Mouse (Mus musculus) heart, adult 2 months (tissue): ENCODE data around the gene Ola1. TPM values are rescaled to one million over a fixed set of nuclear protein-coding genes. Genes with fewer than 3 reads are reported as not detected.

Experiments
- DNase-seq, 2 experiments: peaks; one replicate each; pipeline ENCODE4 v3.0.0; 2021
- H3K27ac ChIP-seq: fragments of 200-600 bp; 2 replicates; pipeline ENCODE4 v1.8.1; 2022
- H3K27me3 ChIP-seq: fragments of 200-500 bp; 2 replicates; pipeline ENCODE4 v1.6.1; 2012; ENCODE audit warnings: mild to moderate bottlenecking, low read length, inconsistent platforms, mixed read lengths; ENCODE audit not compliant: control insufficient read depth, insufficient read depth
- H3K36me3 ChIP-seq: fragments of 200-500 bp; 2 replicates; pipeline ENCODE4 v1.6.1; 2012; ENCODE audit warnings: low read length, inconsistent platforms; ENCODE audit not compliant: control insufficient read depth, insufficient read depth
- H3K4me1 ChIP-seq: fragments of 200-500 bp; 2 replicates; pipeline ENCODE4 v1.6.1; 2011; ENCODE audit warnings: low read length; ENCODE audit not compliant: control insufficient read depth, insufficient read depth
- H3K4me3 ChIP-seq: fragments of 200-600 bp; 2 replicates; pipeline ENCODE4 v1.8.1; 2022
- H3K79me2 ChIP-seq: fragments of 200-500 bp; replicated peaks from 2 replicates; pipeline ENCODE4 v1.6.1; 2012; ENCODE audit warnings: mild to moderate bottlenecking, inconsistent platforms, low read length, moderate library complexity, mixed read lengths; ENCODE audit not compliant: control insufficient read depth, insufficient read depth
- H3K9ac ChIP-seq: fragments of 200-500 bp; 2 replicates; pipeline ENCODE4 v1.6.1; 2012; ENCODE audit warnings: low read depth, mild to moderate bottlenecking, control low read depth, inconsistent platforms, low read length, mixed read lengths
- CTCF ChIP-seq: fragments of 200-600 bp; IDR thresholded peaks from 2 replicates; pipeline ENCODE4 v1.8.1; 2022; ENCODE audit warnings: antibody characterized with exemption, mild to moderate bottlenecking, moderate library complexity
- EP300 ChIP-seq: fragments of 200-500 bp; IDR thresholded peaks from 2 replicates; pipeline ENCODE4 v1.6.1; 2011; ENCODE audit warnings: low read depth, low read length, control low read depth; ENCODE audit not compliant: insufficient read depth
- POLR2A ChIP-seq: fragments of 200-500 bp; IDR thresholded peaks from 2 replicates; pipeline ENCODE4 v1.6.1; 2011; ENCODE audit warnings: mild to moderate bottlenecking, low read depth, low read length, control low read depth; ENCODE audit not compliant: insufficient read depth
- WGBS: fragments of 180-500 bp; shearing (Covaris S2); methylation state at CpG from one replicate; pipeline ENCODE4 v1.1.7; 2018; 5-methylcytosine and 5-hydroxymethylcytosine counted together
- intact Hi-C: fragments of 180-260 bp; cut with DNase I; formaldehyde crosslinking; loops from one replicate; pipeline ENCODE4 v1.15.1; 2025
- polyA plus RNA-seq: library from polyadenylated mRNA; depleted of rRNA; stranded (reverse); fragments of >200 nt; gene quantifications from 2 replicates; pipeline ENCODE4 v1.2.3, GENCODE M21; 2012; rRNA removed
- total RNA-seq, 2 experiments: library from RNA; stranded (reverse); gene quantifications; 2 replicates each; pipeline ENCODE4 v1.2.3; 2021

The Ola1 gene
- total and polyA plus RNA-seq, 3 experiments: 6.9 to 39.0 (median 37.8) TPM

GRCm38 (mm10) chr2:73045505-73045904 lies 173.2 kb downstream of the Ola1 start:
- TF ChIP-seq POLR2A (no peak), CTCF (no peak), EP300 (no peak)
- Histone ChIP-seq H3K4me1 (peaks cover 13% of the 10 kb centered on the region), H3K4me3 (no peak overlapping the region), H3K27me3 (no peaks in the 10 kb centered on the region), H3K27ac (peak overlapping the region; percentile 40), H3K36me3 (peaks cover 2% of the 10 kb centered on the region; the same call in 1 of the 2 replicates), H3K79me2 (no peaks in the 10 kb centered on the region), H3K9ac (no peak overlapping the region)
- intact Hi-C loops: loop anchor here (5.0 kb wide), 1 partner anchor 43 kb away; no protein-coding TSS in a partner anchor
- no peak for DNase-seq
- WGBS: 43% methylated on average over 5 of the region's 5 CpGs

Other genes starting within 250 kb of the Ola1 start
- 10 to 100 TPM; 29.6 to 33.6 TPM for gene Sp3, start 238.5 kb downstream of the Ola1 start, total RNA-seq
- gene Sp3, start 238.5 kb downstream of the Ola1 start, polyA plus RNA-seq: 11.1 and 21.8 TPM in 2 replicates
- gene Gm11084, start 232.2 kb downstream of the Ola1 start, total RNA-seq: not detected
- gene Gm11084, start 232.2 kb downstream of the Ola1 start, polyA plus RNA-seq: not detected in 2 replicates
- gene Sp9, start 53.0 kb upstream of the Ola1 start, total RNA-seq: not detected
- not detected in 2 replicates for gene Sp9, start 53.0 kb upstream of the Ola1 start, polyA plus RNA-seq
- gene Scrn3, start 93.7 kb upstream of the Ola1 start, total RNA-seq: 10 to 100 TPM; 24.0 to 27.8 TPM
- gene Scrn3, start 93.7 kb upstream of the Ola1 start, polyA plus RNA-seq: 11.4 and 24.5 TPM in 2 replicates
- gene Cir1, start 93.8 kb upstream of the Ola1 start, total RNA-seq: 10 to 100 TPM; 11.9 to 14.3 TPM
- gene Cir1, start 93.8 kb upstream of the Ola1 start, polyA plus RNA-seq: 2.5 and 4.7 TPM in 2 replicates
- gene Gpr155, start 167.6 kb upstream of the Ola1 start, total RNA-seq: 10 to 100 TPM; 11.7 to 15.2 TPM
- gene Gpr155, start 167.6 kb upstream of the Ola1 start, polyA plus RNA-seq: 11.3 and 17.0 TPM in 2 replicates